Mouse (Mus musculus): ENCODE results near the gene Eid2. TPM values are rescaled to one million over a fixed set of nuclear protein-coding genes. Genes with fewer than 3 reads are reported as not detected.
"Not testable (repeated sequence)": the region's sequence is repeated elsewhere in the genome, so short reads cannot be mapped to it uniquely, and the experiment has no call there.

Eid2 gene
- polyA plus RNA-seq (2012; rRNA removed) = 6.0 and 6.1 TPM in 2 replicates

- H3K27ac ChIP-seq (ENCODE audit: control insufficient read depth, insufficient read depth, low read depth, low read length) = peak within 1 kb of the TSS; percentile 79
- peaks cover 7% of the 10 kb centered on the region for H3K4me1 ChIP-seq (ENCODE audit: control insufficient read depth, insufficient read depth, low read length)
- TF ChIP-seq POLR2A (IDR thresholded peaks at IDR 0.05; ENCODE audit: control insufficient read depth, low read depth, low read length) (peak; percentile 92), CTCF (IDR thresholded peaks at IDR 0.05; ENCODE audit: control insufficient read depth, insufficient read depth, insufficient replicate concordance, low read depth, low read length) (no peak)
- peak within 1 kb of the TSS; percentile 87 for H3K4me3 ChIP-seq (ENCODE audit: control insufficient read depth, low read depth, low read length)
- no peaks in the 10 kb centered on the region; the same call in 1 of the 2 replicates for H3K36me3 ChIP-seq (ENCODE audit: control insufficient read depth, insufficient read depth, low read length)
- H3K27me3 ChIP-seq (ENCODE audit: control insufficient read depth, insufficient read depth, low read length) = no peaks in the 10 kb centered on the region
Observed at GRCm38 (mm10) chr7:28267129-28268041, at the start of gene Eid2. Eid2 (plus strand) TSS chr7:28267881.

DNA sequence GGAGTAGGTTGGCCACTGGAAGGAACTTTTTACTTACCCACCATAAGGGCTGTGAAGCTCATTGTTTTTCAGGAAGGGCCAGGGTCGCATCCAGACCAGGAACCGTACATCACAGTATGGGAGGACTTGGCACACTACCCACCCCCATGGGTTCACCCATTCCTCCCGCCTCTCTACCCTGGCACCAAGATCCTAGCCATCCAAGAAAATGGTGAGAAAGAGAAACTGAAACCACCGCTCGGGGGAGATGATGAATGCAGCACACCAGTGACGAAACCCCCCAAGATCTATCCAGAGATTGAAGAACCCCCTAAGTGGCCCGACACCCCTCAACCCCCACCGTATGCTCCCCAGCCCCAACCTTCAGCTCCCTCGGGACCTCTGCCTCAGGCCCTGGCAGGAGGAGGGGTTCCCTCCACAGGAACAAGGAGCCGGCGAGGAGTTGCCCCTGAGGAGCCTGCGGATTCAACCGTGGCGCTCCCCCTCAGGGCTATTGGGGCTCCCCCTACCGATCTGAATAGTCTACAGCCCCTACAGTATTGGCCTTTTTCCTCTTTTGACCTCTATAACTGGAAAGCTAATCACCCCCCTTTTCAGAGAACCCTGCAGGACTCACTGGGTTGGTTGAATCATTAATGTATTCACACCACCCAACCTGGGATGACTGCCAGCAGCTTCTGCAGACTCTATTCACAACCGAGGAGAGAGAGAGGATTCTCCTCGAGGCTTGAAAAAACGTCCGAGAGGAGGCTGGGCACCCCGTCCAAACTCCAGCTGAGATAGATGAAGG lies 48.5 kb upstream of the Eid2 start:
- H3K4me3 ChIP-seq (ENCODE audit: control insufficient read depth, low read depth, low read length); H3K27ac ChIP-seq (ENCODE audit: control insufficient read depth, insufficient read depth, low read depth, low read length); H3K36me3 ChIP-seq (ENCODE audit: control insufficient read depth, insufficient read depth, low read length); H3K4me1 ChIP-seq (ENCODE audit: control insufficient read depth, insufficient read depth, low read length); H3K27me3 ChIP-seq (ENCODE audit: control insufficient read depth, insufficient read depth, low read length): not testable (repeated sequence)

- H3K36me3 ChIP-seq (ENCODE audit: control insufficient read depth, insufficient read depth, low read length); H3K4me1 ChIP-seq (ENCODE audit: control insufficient read depth, insufficient read depth, low read length); H3K27me3 ChIP-seq (ENCODE audit: control insufficient read depth, insufficient read depth, low read length); H3K4me3 ChIP-seq (ENCODE audit: control insufficient read depth, low read depth, low read length); H3K27ac ChIP-seq (ENCODE audit: control insufficient read depth, insufficient read depth, low read depth, low read length): not testable (repeated sequence)
Observed at GRCm38 (mm10) chr7:28226836-28227235, 40.8 kb upstream of the Eid2 start.

GRCm38 (mm10) chr7:28227421-28227820 lies 40.3 kb upstream of the Eid2 start:
- H3K27me3 ChIP-seq (ENCODE audit: control insufficient read depth, insufficient read depth, low read length); H3K4me1 ChIP-seq (ENCODE audit: control insufficient read depth, insufficient read depth, low read length); H3K36me3 ChIP-seq (ENCODE audit: control insufficient read depth, insufficient read depth, low read length); H3K27ac ChIP-seq (ENCODE audit: control insufficient read depth, insufficient read depth, low read depth, low read length); H3K4me3 ChIP-seq (ENCODE audit: control insufficient read depth, low read depth, low read length): not testable (repeated sequence)

DNA sequence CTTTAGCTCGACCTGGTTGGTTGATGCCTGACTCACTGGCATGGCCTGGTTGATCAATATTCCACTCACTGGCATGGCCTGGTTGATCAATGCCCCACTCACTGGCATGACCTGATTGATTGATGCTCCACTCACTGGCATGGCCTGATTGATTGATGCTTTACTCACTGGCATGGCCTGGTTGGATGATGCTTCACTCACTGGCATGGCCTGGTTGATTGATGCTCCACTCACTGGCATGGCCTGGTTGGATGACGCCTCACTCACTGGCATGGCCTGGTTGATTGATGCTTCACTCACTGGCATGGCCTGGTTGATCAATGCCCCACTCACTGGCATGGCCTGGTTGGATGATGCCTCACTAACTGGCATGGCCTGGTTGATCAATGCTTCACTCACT lies 23.7 kb upstream of the Eid2 start:
- not testable (repeated sequence) for H3K4me3 ChIP-seq (ENCODE audit: control insufficient read depth, low read depth, low read length); H3K27ac ChIP-seq (ENCODE audit: control insufficient read depth, insufficient read depth, low read depth, low read length); H3K36me3 ChIP-seq (ENCODE audit: control insufficient read depth, insufficient read depth, low read length); H3K27me3 ChIP-seq (ENCODE audit: control insufficient read depth, insufficient read depth, low read length); H3K4me1 ChIP-seq (ENCODE audit: control insufficient read depth, insufficient read depth, low read length)

DNA sequence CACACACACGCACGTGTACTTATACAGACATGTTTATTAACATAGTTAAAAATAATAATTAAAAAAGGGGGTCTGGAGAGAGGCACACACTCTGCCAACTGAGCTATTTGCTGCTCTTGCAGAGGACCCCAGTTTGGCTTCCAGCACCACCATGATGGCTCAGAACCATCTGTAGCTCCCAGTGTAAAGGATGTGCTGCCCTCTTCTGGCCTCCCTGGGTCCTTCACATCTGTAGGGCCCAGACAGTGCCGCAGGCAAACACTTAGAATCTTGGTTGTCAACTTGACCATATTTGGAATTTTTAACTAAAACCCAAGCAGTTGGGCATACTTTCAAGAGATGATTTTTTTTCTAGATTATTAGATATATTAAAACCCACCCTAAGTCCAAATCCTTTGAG lies 18.7 kb upstream of the Eid2 start:
- Histone ChIP-seq H3K27me3 (ENCODE audit: control insufficient read depth, insufficient read depth, low read length) (no peaks in the 10 kb centered on the region), H3K36me3 (ENCODE audit: control insufficient read depth, insufficient read depth, low read length) (no peaks in the 10 kb centered on the region)
- TF ChIP-seq CTCF (IDR thresholded peaks at IDR 0.05; ENCODE audit: control insufficient read depth, insufficient read depth, insufficient replicate concordance, low read depth, low read length) = no peak; the same call in 1 of the 2 replicates
- no peak for TF ChIP-seq POLR2A (IDR thresholded peaks at IDR 0.05; ENCODE audit: control insufficient read depth, low read depth, low read length)

DNA sequence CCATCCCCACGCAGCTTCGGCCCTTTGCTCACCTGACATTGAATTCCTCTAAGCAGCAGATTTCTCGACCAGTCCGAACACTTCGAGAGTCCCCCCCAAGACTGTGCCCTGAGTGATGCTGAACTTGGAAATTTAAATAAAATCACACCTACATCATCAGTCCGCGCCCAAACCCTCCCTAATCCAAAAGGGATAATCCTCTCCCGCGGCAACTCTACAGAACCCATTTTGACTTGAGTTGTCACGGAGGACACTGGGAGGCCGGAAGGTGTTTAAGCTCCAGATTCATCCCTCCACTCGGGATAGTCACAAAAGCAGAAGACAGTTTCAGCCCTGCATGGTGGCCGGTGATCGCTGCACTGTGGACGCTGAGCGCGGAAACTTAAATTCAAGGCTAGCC lies 15.7 kb upstream of the Eid2 start:
- TF ChIP-seq POLR2A (IDR thresholded peaks at IDR 0.05; ENCODE audit: control insufficient read depth, low read depth, low read length) (no peak), CTCF (IDR thresholded peaks at IDR 0.05; ENCODE audit: control insufficient read depth, insufficient read depth, insufficient replicate concordance, low read depth, low read length) (no peak)
- H3K4me1 ChIP-seq (ENCODE audit: control insufficient read depth, insufficient read depth, low read length) = no peaks in the 10 kb centered on the region
- H3K4me3 ChIP-seq (ENCODE audit: control insufficient read depth, low read depth, low read length) = peak overlapping the region; percentile 28
- no peaks in the 10 kb centered on the region for H3K36me3 ChIP-seq (ENCODE audit: control insufficient read depth, insufficient read depth, low read length)
- no peaks in the 10 kb centered on the region for H3K27me3 ChIP-seq (ENCODE audit: control insufficient read depth, insufficient read depth, low read length)
- H3K27ac ChIP-seq (ENCODE audit: control insufficient read depth, insufficient read depth, low read depth, low read length) = no peak overlapping the region

More for the DNA sequence above, 18.7 kb upstream of the Eid2 start:
- H3K27ac ChIP-seq (ENCODE audit: control insufficient read depth, insufficient read depth, low read depth, low read length) = no peak overlapping the region
- no peak overlapping the region for H3K4me3 ChIP-seq (ENCODE audit: control insufficient read depth, low read depth, low read length)
- H3K4me1 ChIP-seq (ENCODE audit: control insufficient read depth, insufficient read depth, low read length) = no peaks in the 10 kb centered on the region

DNA sequence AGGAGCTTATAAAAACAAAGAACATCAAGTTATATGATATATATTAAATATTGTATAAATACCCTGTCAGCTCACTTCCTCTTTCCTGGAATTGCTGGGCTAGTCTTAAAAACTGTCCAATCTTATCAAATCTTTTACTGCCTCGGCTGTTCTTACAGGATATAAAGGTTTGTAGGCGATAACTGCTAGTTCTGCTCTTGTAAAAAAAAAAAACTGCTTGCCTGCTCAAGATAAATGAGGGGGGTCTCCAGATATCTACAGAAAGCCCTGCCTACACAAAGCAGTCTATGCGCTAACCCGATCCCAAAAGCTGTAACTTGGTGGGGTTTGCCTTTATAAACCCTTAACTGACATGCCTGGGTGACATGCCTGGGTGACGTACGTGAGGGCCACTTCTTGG lies 13.1 kb upstream of the Eid2 start:
- H3K27me3 ChIP-seq (ENCODE audit: control insufficient read depth, insufficient read depth, low read length) = no peaks in the 10 kb centered on the region
- no peaks in the 10 kb centered on the region for H3K36me3 ChIP-seq (ENCODE audit: control insufficient read depth, insufficient read depth, low read length)
- H3K4me3 ChIP-seq (ENCODE audit: control insufficient read depth, low read depth, low read length) = no peak overlapping the region
- no peaks in the 10 kb centered on the region for H3K4me1 ChIP-seq (ENCODE audit: control insufficient read depth, insufficient read depth, low read length)
- TF ChIP-seq CTCF (IDR thresholded peaks at IDR 0.05; ENCODE audit: control insufficient read depth, insufficient read depth, insufficient replicate concordance, low read depth, low read length) = no peak
- TF ChIP-seq POLR2A (IDR thresholded peaks at IDR 0.05; ENCODE audit: control insufficient read depth, low read depth, low read length) = no peak
- no peak overlapping the region for H3K27ac ChIP-seq (ENCODE audit: control insufficient read depth, insufficient read depth, low read depth, low read length)
